Mouse (Mus musculus) hindbrain, embryonic 11.5 days (tissue): Measurements from ENCODE around the gene Med18. TPM values are rescaled to one million over a fixed set of nuclear protein-coding genes. Genes with fewer than 3 reads are reported as not detected.

ENCODE experiments used
- ATAC-seq: fragments of 200-750 bp; cut with Nextera tagmentation; 2 replicates; pipeline ENCODE4 v1.8.0; 2017; ENCODE audit warnings: mild to moderate bottlenecking, moderate TSS enrichment, moderate library complexity; ENCODE audit not compliant: low FRiP score
- DNase-seq: peaks from one replicate; pipeline ENCODE4 v3.0.0-alpha.2; 2015; ENCODE audit warnings: low spot score
- H3K27ac ChIP-seq: fragments of 300-500 bp; sonication (generic); 2 replicates; pipeline ENCODE4 v1.5.1; 2014; ENCODE audit warnings: mild to moderate bottlenecking, low read depth, low read length
- H3K27me3 ChIP-seq: fragments of 300-500 bp; sonication (generic); 2 replicates; pipeline ENCODE4 v1.6.1; 2014; ENCODE audit warnings: mild to moderate bottlenecking, low read length, moderate library complexity, mixed read lengths; ENCODE audit not compliant: control insufficient read depth, insufficient read depth
- H3K36me3 ChIP-seq: fragments of 300-500 bp; sonication (generic); 2 replicates; pipeline ENCODE4 v1.6.1; 2014; ENCODE audit warnings: mild to moderate bottlenecking, low read length, moderate library complexity, mixed read lengths; ENCODE audit not compliant: control insufficient read depth, insufficient read depth
- H3K4me1 ChIP-seq: fragments of 300-500 bp; sonication (generic); replicated peaks from 2 replicates; pipeline ENCODE4 v1.6.1; 2014; ENCODE audit warnings: low read length, mixed read lengths; ENCODE audit not compliant: control insufficient read depth, insufficient read depth
- H3K4me2 ChIP-seq: fragments of 300-500 bp; sonication (generic); replicated peaks from 2 replicates; pipeline ENCODE4 v1.6.1; 2014; ENCODE audit warnings: mild to moderate bottlenecking, low read depth, low read length
- H3K4me3 ChIP-seq: fragments of 300-500 bp; sonication (generic); 2 replicates; pipeline ENCODE4 v1.5.1; 2014; ENCODE audit warnings: low read depth, low read length
- H3K9ac ChIP-seq: fragments of 300-500 bp; sonication (generic); 2 replicates; pipeline ENCODE4 v1.6.1; 2014; ENCODE audit warnings: low read depth, low read length
- H3K9me3 ChIP-seq: fragments of 300-500 bp; sonication (generic); 2 replicates; pipeline ENCODE4 v1.6.1; 2016; ENCODE audit warnings: low read length; ENCODE audit not compliant: control insufficient read depth
- WGBS: fragments of 180-500 bp; shearing (Covaris S2); extraction: QIAGEN DNeasy Blood & Tissue Kit; methylation state at CpG from one replicate; pipeline ENCODE4 v1.1.7; 2014; 5-methylcytosine and 5-hydroxymethylcytosine counted together
- polyA plus RNA-seq: library from polyadenylated mRNA; unstranded; fragments of >200 nt; fragmentation: Nextera tagmentation; extraction: Ambion mirVana; gene quantifications from 2 replicates; pipeline ENCODE4 v1.2.1, GENCODE M21; 2014

Gene Med18
- polyA plus RNA-seq, 1 experiment from 2014 or later: 24.6 TPM

- WGBS: 93% methylated on average over 9 of the region's 9 CpGs
- Histone ChIP-seq H3K9me3 (no peaks in the 10 kb centered on the region), H3K36me3 (no peaks in the 10 kb centered on the region), H3K27ac (no peak overlapping the region), H3K4me1 (no peaks in the 10 kb centered on the region), H3K27me3 (no peaks in the 10 kb centered on the region), H3K9ac (no peak overlapping the region), H3K4me2 (no peak overlapping the region), H3K4me3 (no peak overlapping the region)
- no peak for ATAC-seq
- DNase-seq: no peak
Observed at GRCm38 (mm10) chr4:132473411-132473810, 9.7 kb upstream of the Med18 start.

- no peak overlapping the region for H3K9ac ChIP-seq
- H3K4me2 ChIP-seq: no peak overlapping the region
- H3K36me3 ChIP-seq: no peaks in the 10 kb centered on the region
- H3K4me3 ChIP-seq: no peak overlapping the region
- no peak for DNase-seq
- H3K4me1 ChIP-seq: no peaks in the 10 kb centered on the region
- 28% methylated on average over 3 of the region's 3 CpGs for WGBS
- ATAC-seq: no peak
- no peak overlapping the region for H3K27ac ChIP-seq
- H3K9me3 ChIP-seq: no peaks in the 10 kb centered on the region
- H3K27me3 ChIP-seq: no peaks in the 10 kb centered on the region
Observed at GRCm38 (mm10) chr4:132469873-132470272, 6.2 kb upstream of the Med18 start.

GRCm38 (mm10) chr4:132464255-132464613, 513 bp upstream of the Med18 start:
- Histone ChIP-seq H3K4me1 (no peaks in the 10 kb centered on the region; the same call in 1 of the 2 replicates), H3K4me2 (peak overlapping the region; percentile 23), H3K9me3 (no peaks in the 10 kb centered on the region), H3K36me3 (peaks cover 3% of the 10 kb centered on the region; the same call in 1 of the 2 replicates), H3K27me3 (no peaks in the 10 kb centered on the region), H3K4me3 (peak overlapping the region; percentile 83), H3K27ac (no peak overlapping the region), H3K9ac (peak overlapping the region; percentile 44; the same call in 1 of the 2 replicates)
- no peak for ATAC-seq
- no peak for DNase-seq
- WGBS: 2% methylated on average over 5 of the region's 5 CpGs

- Histone ChIP-seq H3K4me2 (peak overlapping the region; percentile 79), H3K9ac (peak overlapping the region; percentile 74), H3K4me3 (peak overlapping the region; percentile 83), H3K36me3 (peaks cover 7% of the 10 kb centered on the region; the same call in 1 of the 2 replicates), H3K9me3 (no peaks in the 10 kb centered on the region), H3K27me3 (no peaks in the 10 kb centered on the region), H3K4me1 (no peaks in the 10 kb centered on the region; the same call in 1 of the 2 replicates), H3K27ac (no peak overlapping the region)
- ATAC-seq (no peak), DNase-seq (no peak)
- 16% methylated on average over 11 of the region's 11 CpGs for WGBS
Observed at GRCm38 (mm10) chr4:132462836-132463235, 885 bp downstream of the Med18 start.

GRCm38 (mm10) chr4:132460225-132460624, 3.5 kb downstream of the Med18 start:
- no peak overlapping the region for H3K4me3 ChIP-seq
- ATAC-seq: no peak
- DNase-seq: no peak
- no peaks in the 10 kb centered on the region for H3K9me3 ChIP-seq
- H3K4me1 ChIP-seq: no peaks in the 10 kb centered on the region; the same call in 1 of the 2 replicates
- H3K9ac ChIP-seq: no peak overlapping the region
- no peak overlapping the region for H3K4me2 ChIP-seq
- H3K27me3 ChIP-seq: no peaks in the 10 kb centered on the region
- H3K36me3 ChIP-seq: peaks cover 10% of the 10 kb centered on the region; the same call in 1 of the 2 replicates
- H3K27ac ChIP-seq: no peak overlapping the region
- 93% methylated on average over 8 of the region's 8 CpGs for WGBS

GRCm38 (mm10) chr4:132455561-132455960, 8.2 kb downstream of the Med18 start:
- no peak overlapping the region for H3K4me3 ChIP-seq
- no peaks in the 10 kb centered on the region for H3K4me1 ChIP-seq
- H3K9ac ChIP-seq: no peak overlapping the region
- ATAC-seq (no peak), DNase-seq (no peak)
- WGBS: 94% methylated on average over 6 of the region's 6 CpGs
- H3K36me3 ChIP-seq: peaks cover 10% of the 10 kb centered on the region; the same call in 1 of the 2 replicates
- no peak overlapping the region for H3K27ac ChIP-seq
- no peaks in the 10 kb centered on the region for H3K9me3 ChIP-seq
- no peak overlapping the region for H3K4me2 ChIP-seq
- no peaks in the 10 kb centered on the region for H3K27me3 ChIP-seq

- no peak overlapping the region for H3K9ac ChIP-seq
- DNase-seq (no peak), ATAC-seq (no peak)
- 83% methylated on average over 3 of the region's 3 CpGs for WGBS
- H3K27me3 ChIP-seq: no peaks in the 10 kb centered on the region
- no peaks in the 10 kb centered on the region for H3K9me3 ChIP-seq
- H3K27ac ChIP-seq: no peak overlapping the region
- H3K36me3 ChIP-seq: peaks cover 10% of the 10 kb centered on the region; the same call in 1 of the 2 replicates
- H3K4me1 ChIP-seq: no peaks in the 10 kb centered on the region
- H3K4me3 ChIP-seq: no peak overlapping the region
- no peak overlapping the region for H3K4me2 ChIP-seq
Observed at GRCm38 (mm10) chr4:132455146-132455545, 8.6 kb downstream of the Med18 start.

- Histone ChIP-seq H3K27me3 (no peaks in the 10 kb centered on the region), H3K27ac (no peak overlapping the region), H3K4me2 (no peak overlapping the region), H3K4me1 (no peaks in the 10 kb centered on the region), H3K9ac (no peak overlapping the region), H3K9me3 (no peaks in the 10 kb centered on the region), H3K4me3 (no peak overlapping the region), H3K36me3 (peaks cover 7% of the 10 kb centered on the region; the same call in 1 of the 2 replicates)
- ATAC-seq (no peak), DNase-seq (no peak)
- 78% methylated on average over 5 of the region's 6 CpGs for WGBS
Observed at GRCm38 (mm10) chr4:132454216-132454615, 9.5 kb downstream of the Med18 start.

GRCm38 (mm10) chr4:132449778-132450177, 13.9 kb downstream of the Med18 start:
- H3K36me3 ChIP-seq: no peaks in the 10 kb centered on the region
- H3K27me3 ChIP-seq: no peaks in the 10 kb centered on the region
- ATAC-seq: no peak
- H3K4me2 ChIP-seq: no peak overlapping the region
- no peaks in the 10 kb centered on the region for H3K9me3 ChIP-seq
- H3K4me3 ChIP-seq: no peak overlapping the region
- H3K4me1 ChIP-seq: no peaks in the 10 kb centered on the region
- no peak overlapping the region for H3K9ac ChIP-seq
- no peak for DNase-seq
- 91% methylated on average over 3 of the region's 3 CpGs for WGBS
- no peak overlapping the region for H3K27ac ChIP-seq
